Mouse (Mus musculus): Measurements from ENCODE around the gene Sez6l.

DNA sequence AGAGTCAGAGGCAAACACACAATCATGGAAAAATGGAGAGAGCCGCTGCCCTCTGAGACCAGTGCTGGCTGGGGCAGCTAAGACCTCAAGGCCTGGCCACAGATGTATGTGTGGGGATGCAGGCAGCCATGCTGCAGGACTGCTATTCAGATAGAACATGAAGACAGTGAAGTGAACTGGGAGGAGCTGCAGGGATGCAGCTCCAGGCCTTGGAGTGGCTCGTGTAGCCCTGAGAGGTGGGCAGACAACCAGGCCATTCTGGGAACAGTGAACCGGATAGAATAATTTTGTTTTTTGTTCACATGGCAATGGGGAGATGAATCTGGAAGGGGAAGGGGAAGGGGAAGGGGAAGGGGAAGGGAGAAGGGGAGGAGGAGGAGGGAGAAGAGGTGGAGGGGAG lies 51.0 kb downstream of the Sez6l start:
- TF ChIP-seq ETS1 (conservative IDR thresholded peaks at IDR 0.05; ENCODE audit: low read depth, low read length) (no peak), USF2 (conservative IDR thresholded peaks at IDR 0.05; ENCODE audit: low read depth, low read length) (no peak)
